Mouse (Mus musculus): ENCODE data around the gene Slc7a15. TPM values are rescaled to one million over a fixed set of nuclear protein-coding genes. Genes with fewer than 3 reads are reported as not detected.
"Not testable (repeated sequence)": the region's sequence is repeated elsewhere in the genome, so short reads cannot be mapped to it uniquely, and the experiment has no call there.

Slc7a15 gene
- not detected in 2 replicates for total RNA-seq (2012; rRNA removed)
- polyA plus RNA-seq (2012; ENCODE audit: insufficient read depth in 1 of 2, insufficient read length in 2 of 2, low read depth in 1 of 2, low replicate concordance in 2 of 2, missing spikeins in 1 of 2) = not detected

DNA sequence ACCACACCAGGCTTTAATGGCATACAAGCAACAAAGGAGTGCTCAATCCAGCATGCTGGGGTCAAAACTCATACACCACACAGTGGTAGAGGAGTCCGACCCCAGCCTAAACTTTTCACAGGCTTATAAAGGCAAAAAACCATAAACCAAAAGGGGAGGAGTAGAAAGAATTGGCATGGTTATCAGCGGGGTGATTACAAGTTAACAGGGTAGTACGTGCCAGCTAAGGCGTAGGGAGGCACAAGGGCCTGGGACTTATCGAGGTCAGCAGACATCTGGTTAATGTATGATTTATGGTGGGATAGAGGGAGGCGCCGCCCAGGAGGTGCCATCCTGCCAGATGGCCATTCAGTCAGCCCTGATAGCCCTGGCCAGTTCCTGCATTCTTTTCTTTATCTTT, at the start of gene Slc7a15:
TSS of gene Slc7a15 (minus strand) at position 101 of the 400 bp plus-strand sequence.
- H3K27me3 ChIP-seq (ENCODE audit: control insufficient read depth in 1 of 2, insufficient read depth in 2 of 2, low read length in 2 of 2); H3K9me3 ChIP-seq (replicated peaks; ENCODE audit: insufficient read depth, low read length); H3K36me3 ChIP-seq (ENCODE audit: control insufficient read depth in 1 of 2, insufficient read depth in 2 of 2, low read length in 2 of 2); H3K9ac ChIP-seq (ENCODE audit: control insufficient read depth, low read depth, low read length, poor library complexity, severe bottlenecking); H3K4me3 ChIP-seq (ENCODE audit: control insufficient read depth in 1 of 2, insufficient read depth in 1 of 2, low read depth in 2 of 2, low read length in 2 of 2); H3K27ac ChIP-seq (ENCODE audit: control insufficient read depth, low read depth, low read length); DNase-seq (ENCODE audit: low read depth, low spot score); H3K79me2 ChIP-seq (ENCODE audit: control insufficient read depth, insufficient read depth, low read length, poor library complexity); H3K4me1 ChIP-seq (ENCODE audit: control insufficient read depth in 1 of 2, insufficient read depth in 2 of 2, low read length in 2 of 2): not testable (repeated sequence)

DNA sequence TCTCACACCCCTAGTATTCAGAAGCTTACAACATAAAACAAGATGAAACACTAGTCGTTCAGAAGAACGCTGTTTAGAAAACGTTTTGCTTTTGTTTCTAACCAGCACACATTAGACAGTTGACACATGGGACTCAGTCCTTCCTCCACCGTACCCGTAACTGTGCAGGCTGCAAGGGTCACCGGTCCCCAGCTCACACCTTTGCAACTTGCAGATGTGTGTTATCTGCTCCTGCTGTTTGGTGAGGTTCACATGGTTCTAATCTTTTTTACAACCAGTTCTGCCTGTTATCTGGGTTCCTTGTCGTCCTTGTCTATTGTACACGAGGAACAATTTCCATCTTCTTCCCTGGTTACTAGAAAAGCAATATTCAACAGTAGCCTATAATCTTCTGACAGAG, 49.3 kb upstream of the Slc7a15 start:
- not testable (repeated sequence) for H3K79me2 ChIP-seq (ENCODE audit: control insufficient read depth, insufficient read depth, low read length, poor library complexity); DNase-seq (ENCODE audit: low read depth, low spot score); H3K4me3 ChIP-seq (ENCODE audit: control insufficient read depth in 1 of 2, insufficient read depth in 1 of 2, low read depth in 2 of 2, low read length in 2 of 2)

DNA sequence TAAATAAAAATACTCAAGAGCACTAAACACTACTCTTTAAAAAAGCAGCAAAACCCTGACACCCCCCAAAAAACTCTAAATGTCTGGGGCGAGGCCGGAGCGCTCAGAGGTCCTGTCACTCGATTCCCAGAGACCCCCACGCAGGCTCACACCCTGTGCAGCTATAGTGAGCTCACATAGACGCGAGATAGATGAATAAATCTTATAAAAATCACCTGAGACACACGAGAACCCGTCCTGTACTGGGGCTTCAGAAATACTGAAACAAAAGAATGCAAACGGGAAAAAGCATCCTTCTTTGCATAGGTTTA, 42.5 kb upstream of the Slc7a15 start:
- no peak for DNase-seq (ENCODE audit: low read depth, low spot score)
- peaks cover 2% of the 10 kb centered on the region; the same call in 1 of the 2 replicates for H3K79me2 ChIP-seq (ENCODE audit: control insufficient read depth, insufficient read depth, low read length, poor library complexity)
- TF ChIP-seq MXI1 (IDR thresholded peaks at IDR 0.05; ENCODE audit: low read depth, low read length) (no peak), GATA1 (IDR thresholded peaks at IDR 0.05; ENCODE audit: low read depth, low read length) (no peak), POLR2AphosphoS2 (IDR thresholded peaks at IDR 0.05; ENCODE audit: low read length) (no peak), EP300 (IDR thresholded peaks at IDR 0.05; ENCODE audit: low read depth in 1 of 2, low read length in 2 of 2) (no peak), MAFK (IDR thresholded peaks at IDR 0.05; ENCODE audit: borderline replicate concordance, low read depth, low read length) (no peak), CHD2 (IDR thresholded peaks at IDR 0.05; ENCODE audit: low read length) (no peak), BHLHE40 (IDR thresholded peaks at IDR 0.05; ENCODE audit: borderline replicate concordance, low read depth, low read length) (no peak), ZC3H11A (IDR thresholded peaks at IDR 0.05; ENCODE audit: low read depth, low read length) (no peak), RAD21 (IDR thresholded peaks at IDR 0.05; ENCODE audit: low read depth, low read length) (no peak), TBP (IDR thresholded peaks at IDR 0.05; ENCODE audit: low read depth, low read length) (no peak), JUND (IDR thresholded peaks at IDR 0.05; ENCODE audit: low read depth, low read length) (no peak), MAX (IDR thresholded peaks at IDR 0.05; ENCODE audit: low read length) (no peak), ELF1 (IDR thresholded peaks at IDR 0.05; ENCODE audit: low read depth, low read length) (no peak), MYC (IDR thresholded peaks at IDR 0.05; ENCODE audit: low read depth, low read length) (no peak), KAT2A (conservative IDR thresholded peaks at IDR 0.05; ENCODE audit: low read depth, low read length) (no peak), TCF12 (IDR thresholded peaks at IDR 0.05; ENCODE audit: low read depth, low read length) (no peak), MEF2A (IDR thresholded peaks at IDR 0.05; ENCODE audit: extremely low read depth, insufficient replicate concordance, low read depth, low read length, poor library complexity, severe bottlenecking) (no peak)

More for the DNA sequence above, 49.3 kb upstream of the Slc7a15 start:
- not testable (repeated sequence) for H3K27me3 ChIP-seq (ENCODE audit: control insufficient read depth in 1 of 2, insufficient read depth in 2 of 2, low read length in 2 of 2); H3K27ac ChIP-seq (ENCODE audit: control insufficient read depth, low read depth, low read length); H3K9me3 ChIP-seq (replicated peaks; ENCODE audit: insufficient read depth, low read length); H3K36me3 ChIP-seq (ENCODE audit: control insufficient read depth in 1 of 2, insufficient read depth in 2 of 2, low read length in 2 of 2); H3K9ac ChIP-seq (ENCODE audit: control insufficient read depth, low read depth, low read length, poor library complexity, severe bottlenecking); H3K4me1 ChIP-seq (ENCODE audit: control insufficient read depth in 1 of 2, insufficient read depth in 2 of 2, low read length in 2 of 2)

More for the DNA sequence above, 42.5 kb upstream of the Slc7a15 start:
- Histone ChIP-seq H3K9me3 (replicated peaks; ENCODE audit: insufficient read depth, low read length) (no peaks in the 10 kb centered on the region), H3K36me3 (ENCODE audit: control insufficient read depth in 1 of 2, insufficient read depth in 2 of 2, low read length in 2 of 2) (no peaks in the 10 kb centered on the region), H3K4me1 (ENCODE audit: control insufficient read depth in 1 of 2, insufficient read depth in 2 of 2, low read length in 2 of 2) (no peaks in the 10 kb centered on the region), H3K27me3 (ENCODE audit: control insufficient read depth in 1 of 2, insufficient read depth in 2 of 2, low read length in 2 of 2) (no peaks in the 10 kb centered on the region), H3K9ac (ENCODE audit: control insufficient read depth, low read depth, low read length, poor library complexity, severe bottlenecking) (peak overlapping the region; percentile 68), H3K4me3 (ENCODE audit: control insufficient read depth in 1 of 2, insufficient read depth in 1 of 2, low read depth in 2 of 2, low read length in 2 of 2) (peak overlapping the region; percentile 98 to 100), H3K27ac (ENCODE audit: control insufficient read depth, low read depth, low read length) (no peak overlapping the region)

All from MEL (cell line).